Mouse (Mus musculus) megakaryocyte-erythroid progenitor cell, adult 5 weeks (primary cell): ENCODE results near the gene Olfr1116. TPM values are rescaled to one million over a fixed set of nuclear protein-coding genes. Genes with fewer than 3 reads are reported as not detected.

Experiments used
- polyA plus RNA-seq: library from polyadenylated mRNA; stranded (reverse); fragments of >175 nt; gene quantifications from 2 replicates; pipeline ENCODE4 v1.2.3, GENCODE M21; 2012

Olfr1116 gene
- polyA plus RNA-seq: not detected in 2 replicates

DNA sequence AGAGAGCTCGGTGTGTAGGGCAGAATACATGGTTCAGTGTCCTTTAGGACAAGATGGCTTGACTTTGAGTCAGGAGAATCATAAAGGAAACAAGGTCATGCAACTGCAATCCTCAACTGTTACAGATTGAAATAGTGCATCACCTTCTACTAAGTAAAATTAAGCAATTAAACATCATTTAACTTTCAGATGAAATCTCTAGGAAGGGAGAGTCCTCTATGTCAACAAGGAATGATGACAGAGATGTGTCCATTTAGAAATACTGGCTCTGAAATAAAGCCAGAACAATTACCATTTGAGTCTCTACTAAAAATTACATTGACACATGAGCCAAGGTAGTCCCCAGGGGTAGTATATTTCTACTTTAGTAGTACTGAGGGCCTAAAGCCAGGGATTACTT lies at the start of gene Olfr1116:
TSS of gene Olfr1116 (plus strand) at position 301 of the 400 bp plus-strand sequence.

DNA sequence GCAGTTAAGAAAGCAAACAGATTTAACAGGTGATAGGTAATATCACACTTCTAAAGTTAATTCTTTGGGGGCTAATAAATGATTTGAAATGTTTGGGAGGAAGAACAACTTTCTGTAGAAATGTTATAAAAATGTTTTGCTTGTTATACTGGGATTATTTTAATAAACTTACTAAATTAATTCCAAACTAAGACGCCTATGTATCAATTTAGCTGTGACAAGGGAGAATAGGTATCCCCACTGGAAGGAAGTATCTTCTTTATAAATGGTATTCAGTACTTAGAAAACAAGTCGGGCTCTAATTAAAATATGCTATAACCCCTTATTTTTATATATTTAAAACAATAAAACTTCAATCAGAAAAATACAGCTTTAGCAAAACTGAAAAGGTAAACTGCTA lies 19.6 kb upstream of the Olfr1116 start, which contains the start of gene Olfr1115:
TSS of gene Olfr1115 (plus strand) at position 301 of the 400 bp plus-strand sequence.

DNA sequence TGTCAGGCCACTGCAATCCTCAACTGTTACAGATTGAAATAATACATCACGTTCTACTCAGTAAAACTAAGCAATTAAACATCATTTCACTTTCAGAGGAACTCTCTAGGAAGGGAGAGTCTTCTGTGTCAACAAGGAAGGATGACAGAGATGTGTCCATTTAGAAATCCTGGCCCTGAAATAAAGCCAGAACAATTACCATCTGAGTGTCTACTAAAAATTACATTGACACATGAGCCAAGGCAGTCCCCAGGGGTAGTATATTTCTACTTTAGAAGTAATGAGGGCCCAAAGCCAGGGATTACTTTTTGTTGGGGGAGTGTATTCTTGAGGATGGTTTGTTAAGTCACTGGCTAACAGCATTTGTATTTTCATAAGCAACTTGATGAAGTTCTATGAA lies 39.9 kb downstream of the Olfr1116 start, which contains the start of gene Olfr1118:
TSS of gene Olfr1118 (plus strand) at position 301 of the 400 bp plus-strand sequence.

Other genes with a start within 250 kb of the Olfr1116 start
- not detected in 2 replicates for gene Olfr1104, start 240.5 kb upstream of the Olfr1116 start, polyA plus RNA-seq
- not detected in 2 replicates for gene Olfr1105, start 231.0 kb upstream of the Olfr1116 start, polyA plus RNA-seq
- gene Olfr1106, start 215.3 kb upstream of the Olfr1116 start, polyA plus RNA-seq: not detected in 2 replicates
- 0.01 TPM in 1 of 2 replicates, not detected in the other for gene Olfr1107, start 191.7 kb upstream of the Olfr1116 start, polyA plus RNA-seq
- gene Olfr1109, start 171.5 kb upstream of the Olfr1116 start, polyA plus RNA-seq: not detected in 2 replicates
- not detected in 2 replicates for gene Olfr259, start 153.0 kb upstream of the Olfr1116 start, polyA plus RNA-seq
- not detected in 2 replicates for gene Olfr1110, start 127.2 kb upstream of the Olfr1116 start, polyA plus RNA-seq
- not detected in 2 replicates for gene Olfr1111, start 114.9 kb upstream of the Olfr1116 start, polyA plus RNA-seq
- not detected in 2 replicates for gene Olfr1112, start 79.7 kb upstream of the Olfr1116 start, polyA plus RNA-seq
- not detected in 2 replicates for gene Olfr1113, start 58.6 kb upstream of the Olfr1116 start, polyA plus RNA-seq
- gene Olfr1115, start 19.5 kb upstream of the Olfr1116 start, polyA plus RNA-seq: not detected in 2 replicates
- not detected in 2 replicates for gene Olfr1118, start 40.0 kb downstream of the Olfr1116 start, polyA plus RNA-seq
- gene Olfr1120, start 87.3 kb downstream of the Olfr1116 start, polyA plus RNA-seq: not detected in 2 replicates
- gene Olfr1121, start 102.4 kb downstream of the Olfr1116 start, polyA plus RNA-seq: not detected in 2 replicates
- not detected in 2 replicates for gene Olfr1122, start 118.3 kb downstream of the Olfr1116 start, polyA plus RNA-seq
- not detected in 2 replicates for gene Olfr1123, start 149.1 kb downstream of the Olfr1116 start, polyA plus RNA-seq
- 0.02 TPM in 1 of 2 replicates, not detected in the other for gene Olfr1124, start 162.7 kb downstream of the Olfr1116 start, polyA plus RNA-seq
- gene Olfr1126, start 186.4 kb downstream of the Olfr1116 start, polyA plus RNA-seq: not detected in 2 replicates
- not detected in 2 replicates for gene Pramel7, start 229.6 kb downstream of the Olfr1116 start, polyA plus RNA-seq
- not detected in 2 replicates for gene Pramel6, start 239.0 kb downstream of the Olfr1116 start, polyA plus RNA-seq